Comparison of ENCODE assay signal across 8 mouse cellular contexts in the genomic region with DNA sequence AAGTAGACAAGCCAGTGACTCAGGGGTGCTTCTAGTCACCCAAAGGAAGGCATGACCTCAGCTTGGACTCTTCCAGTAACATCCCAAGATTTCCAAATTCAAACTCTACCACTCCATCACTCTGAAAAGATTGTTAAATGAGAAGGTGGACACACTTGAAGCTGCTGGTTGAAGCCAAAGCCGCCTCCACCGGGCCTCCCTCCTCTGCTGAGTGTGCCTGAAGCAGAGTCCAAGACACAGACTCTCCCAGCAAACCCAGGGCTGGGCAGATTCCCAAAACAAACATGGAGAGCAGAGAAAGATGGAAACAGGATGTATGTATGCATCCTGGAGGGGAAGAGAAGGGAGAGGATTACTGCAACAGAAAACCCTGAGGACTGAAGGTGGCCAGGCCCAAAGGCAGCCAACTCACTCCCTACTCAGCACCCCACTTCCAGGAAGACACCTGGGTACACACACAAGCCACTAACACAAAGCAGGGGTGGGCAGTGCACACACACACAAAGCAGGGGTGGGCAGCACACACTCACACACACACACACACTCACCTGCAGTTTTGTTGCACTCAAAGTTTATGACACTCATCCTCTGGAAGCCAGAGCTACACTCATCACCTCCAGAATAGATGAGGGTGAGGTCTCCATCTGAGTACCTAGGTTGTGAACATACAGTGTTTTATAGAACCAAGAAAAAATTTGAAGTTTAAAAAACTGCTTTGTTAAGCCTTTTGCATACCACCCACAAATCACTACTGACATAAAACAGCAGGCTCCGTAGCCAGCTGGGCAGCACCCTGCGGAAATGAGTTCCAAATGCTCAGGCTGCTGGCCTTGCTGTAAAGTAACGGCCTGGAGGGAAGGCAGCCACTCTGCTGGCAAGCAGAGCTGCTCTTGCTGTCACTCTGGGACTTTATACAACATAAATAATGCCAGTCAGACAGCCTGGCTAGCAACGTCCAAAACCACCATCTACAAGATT. TPM values are rescaled to one million over a fixed set of nuclear protein-coding genes. Genes with fewer than 3 reads are reported as not detected.
DNase-seq lines count a peak whose midpoint lies in the region; ATAC-seq lines count a peak whose summit lies in the region.

No protein-coding gene starts in this region.

- DNase-seq in urinary bladder, postnatal 14 days (ENCODE audit: low spot score), result peak; percentile 60
- DNase-seq in urinary bladder, adult 2 months (ENCODE audit: low spot score), result no peak
- DNase-seq in heart, postnatal 36 days, result peak; percentile 41 to 48
- peak; percentile 40 for DNase-seq in left cerebral cortex, postnatal 4 days
- no peak for DNase-seq in B cell, adult 2 months

- intact Hi-C loops in heart, postnatal 36 days (cut with DNase I), result no loop called here
- intact Hi-C loops in left cerebral cortex, postnatal 4 days (cut with DNase I), result no loop called here

- 21% methylated on average over 6 of the region's 6 CpGs for WGBS in embryonic facial prominence, embryonic 15.5 days
- 33% methylated on average over 6 of the region's 6 CpGs for WGBS in neural tube, embryonic 13.5 days

- H3K9ac ChIP-seq in embryonic facial prominence, embryonic 15.5 days, result no peak overlapping the region
- no peak overlapping the region for H3K9ac ChIP-seq in neural tube, embryonic 13.5 days

- peak; percentile 84 for ATAC-seq in embryonic facial prominence, embryonic 15.5 days (ENCODE audit: insufficient number of reproducible peaks, low FRiP score, low TSS enrichment, low read depth)
- peak; percentile 80 for ATAC-seq in neural tube, embryonic 13.5 days (ENCODE audit: low read depth)
- ATAC-seq in megakaryocyte, adult 5-6 weeks (ENCODE audit: poor library complexity, severe bottlenecking), result no peak

- peak overlapping the region; percentile 91 for H3K27ac ChIP-seq in embryonic facial prominence, embryonic 15.5 days (replicated peaks)
- peak overlapping the region; percentile 83 for H3K27ac ChIP-seq in neural tube, embryonic 13.5 days (replicated peaks)

- no peak overlapping the region for H3K4me3 ChIP-seq in embryonic facial prominence, embryonic 15.5 days (replicated peaks)
- H3K4me3 ChIP-seq in neural tube, embryonic 13.5 days, result no peak overlapping the region

- H3K9me3 ChIP-seq in embryonic facial prominence, embryonic 15.5 days (replicated peaks), result no peaks in the 10 kb centered on the region
- H3K9me3 ChIP-seq in neural tube, embryonic 13.5 days, result no peaks in the 10 kb centered on the region

- peaks cover 27% of the 10 kb centered on the region for H3K36me3 ChIP-seq in embryonic facial prominence, embryonic 15.5 days
- H3K36me3 ChIP-seq in neural tube, embryonic 13.5 days, result peaks cover 44% of the 10 kb centered on the region

- H3K4me2 ChIP-seq in embryonic facial prominence, embryonic 15.5 days (replicated peaks), result no peak overlapping the region
- no peak overlapping the region for H3K4me2 ChIP-seq in neural tube, embryonic 13.5 days

- no peaks in the 10 kb centered on the region for H3K27me3 ChIP-seq in embryonic facial prominence, embryonic 15.5 days
- no peaks in the 10 kb centered on the region for H3K27me3 ChIP-seq in neural tube, embryonic 13.5 days

- H3K4me1 ChIP-seq in embryonic facial prominence, embryonic 15.5 days, result peaks cover 53% of the 10 kb centered on the region
- H3K4me1 ChIP-seq in neural tube, embryonic 13.5 days (replicated peaks), result peaks cover 38% of the 10 kb centered on the region

RNA-seq across cellular contexts. Expression of gene Igf2r, which starts 44.4 kb away (rescaled TPM):
- polyA plus RNA-seq in urinary bladder, adult 2 months (2012; rRNA removed), result 35.4 and 51.7 TPM in 2 replicates
- polyA plus RNA-seq in embryonic facial prominence, embryonic 15.5 days (2015; fragmentation: Nextera tagmentation; extraction: Ambion mirVana), result 39.8 and 44.2 TPM in 2 replicates
- total RNA-seq in heart, postnatal 36 days (2021), result 100 to 1,000 TPM; 109 to 113 TPM
- total RNA-seq in left cerebral cortex, postnatal 4 days (2021), result 10 to 100 TPM; 33.2 to 35.2 TPM
- 11.5 and 13.4 TPM in 2 replicates for polyA plus RNA-seq in neural tube, embryonic 13.5 days (2015; fragmentation: Nextera tagmentation; extraction: Ambion mirVana)
- 0.69 and 1.9 TPM in 2 replicates for total RNA-seq in megakaryocyte, adult 5-6 weeks (2015)
- total RNA-seq in megakaryocyte, adult 5-6 weeks (2017), result 3.7 and 5.7 TPM in 2 replicates

RNA-seq across cellular contexts. Expression of gene Slc22a1, which starts 49.4 kb away (rescaled TPM):
- polyA plus RNA-seq in urinary bladder, adult 2 months (2012; rRNA removed), result 3.5 and 4.5 TPM in 2 replicates
- polyA plus RNA-seq in embryonic facial prominence, embryonic 15.5 days (2015; fragmentation: Nextera tagmentation; extraction: Ambion mirVana), result 0.44 and 0.89 TPM in 2 replicates
- total RNA-seq in heart, postnatal 36 days (2021), result 10 to 100 TPM in 1 of 2 experiments, 1 to 10 TPM in 1; 7.1 to 10.6 TPM
- 1 to 10 TPM in 1 of 2 experiments, under 1 TPM in 1; 0.95 to 1.4 TPM for total RNA-seq in left cerebral cortex, postnatal 4 days (2021)
- polyA plus RNA-seq in neural tube, embryonic 13.5 days (2015; fragmentation: Nextera tagmentation; extraction: Ambion mirVana), result not detected in 2 replicates
- not detected in 2 replicates for total RNA-seq in megakaryocyte, adult 5-6 weeks (2015)
- not detected in 2 replicates for total RNA-seq in megakaryocyte, adult 5-6 weeks (2017)

Comparison
In these comparisons a context has a peak if more than half of its experiments do, and no peak if none do; other contexts are left out.
1. DNase-seq: peak in urinary bladder, postnatal 14 days (single experiment), heart, postnatal 36 days (2 of 2) and left cerebral cortex, postnatal 4 days (single experiment); none in urinary bladder, adult 2 months (single experiment) and B cell, adult 2 months (0 of 2).
2. RNA of gene Igf2r, which starts 44.4 kb away (total RNA-seq): 109 to 113 TPM in heart, postnatal 36 days and 33.2 to 35.2 TPM in left cerebral cortex, postnatal 4 days; 0.69 to 5.7 TPM in megakaryocyte, adult 5-6 weeks; every median in the first group is over 4 times any median in the second.